Mouse (Mus musculus) intestine, embryonic 14.5 days (tissue): ENCODE results near the gene Cir1. TPM values are rescaled to one million over a fixed set of nuclear protein-coding genes. Genes with fewer than 3 reads are reported as not detected.

Experiments used
- ATAC-seq: fragments of 200-750 bp; cut with Nextera tagmentation; replicated peaks from 2 replicates; pipeline ENCODE4 v1.8.0; 2017; ENCODE audit warnings: low read depth, moderate number of reproducible peaks, moderate TSS enrichment, moderate library complexity; ENCODE audit not compliant: low FRiP score, low TSS enrichment
- DNase-seq: peaks from one replicate; pipeline ENCODE4 v3.0.0-alpha.2; 2018; ENCODE audit warnings: low spot score
- H3K27ac ChIP-seq: fragments of 300-500 bp; sonication (generic); 2 replicates; pipeline ENCODE4 v1.5.1; 2014; ENCODE audit warnings: low read depth, mild to moderate bottlenecking, control low read depth
- H3K27me3 ChIP-seq: fragments of 300-500 bp; sonication (generic); replicated peaks from 2 replicates; pipeline ENCODE4 v1.6.1; 2014; ENCODE audit warnings: low read length, control low read depth; ENCODE audit not compliant: control insufficient read depth, insufficient read depth
- H3K36me3 ChIP-seq: fragments of 300-500 bp; sonication (generic); 2 replicates; pipeline ENCODE4 v1.6.1; 2014; ENCODE audit warnings: low read length, control low read depth; ENCODE audit not compliant: control insufficient read depth, insufficient read depth
- H3K4me1 ChIP-seq: fragments of 300-500 bp; sonication (generic); replicated peaks from 2 replicates; pipeline ENCODE4 v1.6.1; 2014; ENCODE audit warnings: low read length, control low read depth, mixed read lengths; ENCODE audit not compliant: control insufficient read depth, insufficient read depth
- H3K4me2 ChIP-seq: fragments of 300-500 bp; sonication (generic); 2 replicates; pipeline ENCODE4 v1.6.1; 2014; ENCODE audit warnings: low read length
- H3K4me3 ChIP-seq: fragments of 300-500 bp; sonication (generic); 2 replicates; pipeline ENCODE4 v1.5.1; 2014; ENCODE audit warnings: low read depth, low read length, control low read depth, mixed read lengths
- H3K9ac ChIP-seq: fragments of 300-500 bp; sonication (generic); 2 replicates; pipeline ENCODE4 v1.6.1; 2014; ENCODE audit warnings: mild to moderate bottlenecking, low read length
- H3K9me3 ChIP-seq: fragments of 300-500 bp; sonication (generic); 2 replicates; pipeline ENCODE4 v1.6.1; 2016; ENCODE audit warnings: low read length, control low read depth; ENCODE audit not compliant: control insufficient read depth
- whole genome bisulfite sequencing: fragments of 180-500 bp; shearing (Covaris S2); extraction: QIAGEN DNeasy Blood & Tissue Kit; methylation state at CpG from one replicate; pipeline ENCODE4 v1.1.7; 2014; 5-methylcytosine and 5-hydroxymethylcytosine counted together
- polyA plus RNA-seq: library from polyadenylated mRNA; unstranded; fragments of >200 nt; fragmentation: Nextera tagmentation; extraction: Ambion mirVana; gene quantifications from 2 replicates; pipeline ENCODE4 v1.2.1, GENCODE M21; 2014

Cir1 gene
- polyA plus RNA-seq, 1 experiment from 2014 or later: 22.3 TPM

GRCm38 (mm10) chr2:73267231-73267630 is 45.3 kb downstream of the Cir1 start:
- 18% methylated on average over 3 of the region's 3 CpGs for WGBS
- DNase-seq: no peak
- Histone ChIP-seq H3K27ac (no peak overlapping the region), H3K4me1 (peaks cover 26% of the 10 kb centered on the region), H3K9ac (no peak overlapping the region), H3K4me2 (no peak overlapping the region), H3K27me3 (peaks cover 97% of the 10 kb centered on the region), H3K36me3 (no peaks in the 10 kb centered on the region), H3K4me3 (no peak overlapping the region), H3K9me3 (no peaks in the 10 kb centered on the region)
- no peak for ATAC-seq

GRCm38 (mm10) chr2:73266623-73267022 is 45.9 kb downstream of the Cir1 start:
- WGBS: 44% methylated on average over 1 of the region's 1 CpGs

GRCm38 (mm10) chr2:73266011-73266410 is 46.5 kb downstream of the Cir1 start:
- 7% methylated on average over 5 of the region's 5 CpGs for WGBS
- peaks cover 91% of the 10 kb centered on the region for H3K27me3 ChIP-seq
- H3K4me3 ChIP-seq: no peak overlapping the region
- H3K4me1 ChIP-seq: peaks cover 22% of the 10 kb centered on the region
- H3K36me3 ChIP-seq: no peaks in the 10 kb centered on the region
- no peak overlapping the region for H3K4me2 ChIP-seq
- 0 out of 2 replicates have a peak, but pooled peaks cover 2% of the 10 kb centered on the region for H3K9me3 ChIP-seq
- H3K9ac ChIP-seq: no peak overlapping the region
- H3K27ac ChIP-seq: no peak overlapping the region
- DNase-seq: no peak
- ATAC-seq: no peak

More at GRCm38 (mm10) chr2:73266623-73267022, 45.9 kb downstream of the Cir1 start:
- no peaks in the 10 kb centered on the region for H3K36me3 ChIP-seq
- peaks cover 97% of the 10 kb centered on the region for H3K27me3 ChIP-seq
- no peak for DNase-seq
- no peak overlapping the region for H3K4me3 ChIP-seq
- H3K9ac ChIP-seq: no peak overlapping the region
- H3K9me3 ChIP-seq: no peaks in the 10 kb centered on the region
- ATAC-seq: no peak
- H3K4me2 ChIP-seq: no peak overlapping the region
- peaks cover 24% of the 10 kb centered on the region for H3K4me1 ChIP-seq
- H3K27ac ChIP-seq: no peak overlapping the region

GRCm38 (mm10) chr2:73264611-73265195 is 47.8 kb downstream of the Cir1 start:
- Histone ChIP-seq H3K27ac (no peak overlapping the region), H3K9ac (no peak overlapping the region), H3K36me3 (no peaks in the 10 kb centered on the region), H3K4me1 (peaks cover 16% of the 10 kb centered on the region), H3K27me3 (peaks cover 78% of the 10 kb centered on the region), H3K9me3 (0 out of 2 replicates have a peak, but pooled peaks cover 3% of the 10 kb centered on the region), H3K4me2 (peak overlapping the region; percentile 77), H3K4me3 (peak overlapping the region; percentile 34; the same call in 1 of the 2 replicates)
- peak; percentile 60 for DNase-seq
- WGBS: 5% methylated on average over 11 of the region's 11 CpGs
- ATAC-seq: no peak

GRCm38 (mm10) chr2:73263794-73264610 is 48.5 kb downstream of the Cir1 start:
- ATAC-seq (0 out of 2 replicates have a peak, but pooled peaks have one; percentile 50), DNase-seq (peak; percentile 79)
- H3K4me2 ChIP-seq: peak overlapping the region; percentile 77
- peaks cover 71% of the 10 kb centered on the region for H3K27me3 ChIP-seq
- H3K4me3 ChIP-seq: peak overlapping the region; percentile 34
- H3K36me3 ChIP-seq: no peaks in the 10 kb centered on the region
- peaks cover 16% of the 10 kb centered on the region for H3K4me1 ChIP-seq
- H3K9me3 ChIP-seq: 0 out of 2 replicates have a peak, but pooled peaks cover 3% of the 10 kb centered on the region
- 1% methylated on average over 38 of the region's 38 CpGs for WGBS
- no peak overlapping the region for H3K27ac ChIP-seq
- H3K9ac ChIP-seq: peak overlapping the region; percentile 22; the same call in 1 of the 2 replicates

GRCm38 (mm10) chr2:73263172-73263765 is 49.2 kb downstream of the Cir1 start:
- no peaks in the 10 kb centered on the region for H3K36me3 ChIP-seq
- ATAC-seq: no peak
- WGBS: 7% methylated on average over 16 of the region's 16 CpGs
- H3K4me2 ChIP-seq: peak overlapping the region; percentile 77
- peaks cover 64% of the 10 kb centered on the region for H3K27me3 ChIP-seq
- peaks cover 16% of the 10 kb centered on the region for H3K4me1 ChIP-seq
- no peak overlapping the region for H3K27ac ChIP-seq
- H3K9me3 ChIP-seq: 0 out of 2 replicates have a peak, but pooled peaks cover 3% of the 10 kb centered on the region
- peak overlapping the region; percentile 34 for H3K4me3 ChIP-seq
- peak overlapping the region; percentile 22; the same call in 1 of the 2 replicates for H3K9ac ChIP-seq
- DNase-seq: peak; percentile 53

GRCm38 (mm10) chr2:73248701-73249100 is 63.8 kb downstream of the Cir1 start:
- H3K27me3 ChIP-seq: no peaks in the 10 kb centered on the region
- H3K4me1 ChIP-seq: no peaks in the 10 kb centered on the region
- no peak overlapping the region for H3K9ac ChIP-seq
- no peak overlapping the region for H3K4me3 ChIP-seq
- no peak for ATAC-seq
- no peak for DNase-seq
- no peaks in the 10 kb centered on the region for H3K36me3 ChIP-seq
- WGBS: 78% methylated on average over 4 of the region's 4 CpGs
- H3K27ac ChIP-seq: no peak overlapping the region
- no peak overlapping the region for H3K4me2 ChIP-seq
- no peaks in the 10 kb centered on the region for H3K9me3 ChIP-seq

- H3K4me3 ChIP-seq: no peak overlapping the region
- ATAC-seq: no peak
- 86% methylated on average over 4 of the region's 4 CpGs for WGBS
- no peak overlapping the region for H3K4me2 ChIP-seq
- no peaks in the 10 kb centered on the region for H3K27me3 ChIP-seq
- no peak for DNase-seq
- H3K27ac ChIP-seq: no peak overlapping the region
- H3K4me1 ChIP-seq: no peaks in the 10 kb centered on the region
- H3K9ac ChIP-seq: no peak overlapping the region
- H3K9me3 ChIP-seq: no peaks in the 10 kb centered on the region
- H3K36me3 ChIP-seq: no peaks in the 10 kb centered on the region
Measured at GRCm38 (mm10) chr2:73241299-73241698, 71.2 kb downstream of the Cir1 start.
